In the genomic region with DNA sequence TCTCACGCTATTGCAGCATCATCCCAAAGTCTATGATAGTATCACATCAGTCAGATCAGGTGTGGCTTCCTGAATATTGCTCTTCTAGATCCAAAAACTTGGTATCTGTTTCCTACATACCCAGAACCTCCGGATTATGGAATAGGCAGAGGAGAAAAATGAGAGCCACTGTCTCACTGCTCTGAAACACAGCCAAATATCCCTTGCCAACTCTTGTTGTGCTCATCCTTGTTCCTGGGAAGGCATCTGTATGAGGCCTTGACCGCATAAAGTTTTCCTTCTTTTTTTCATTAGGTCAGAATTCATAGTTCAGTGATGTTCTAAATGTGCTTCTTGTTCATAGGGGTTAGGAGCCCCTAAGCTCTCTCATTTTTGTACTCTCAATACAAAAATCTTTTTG, we compare ENCODE assay signal across 31 mouse cellular contexts. TPM values are rescaled to one million over a fixed set of nuclear protein-coding genes. Genes with fewer than 3 reads are reported as not detected.
A peak's percentile ranks its signal among the peaks of the same experiment; 100 is the strongest.
DNase-seq lines count a peak whose midpoint lies in the region; TF ChIP-seq lines count a peak whose summit lies in the region.
"Had no signal": no experiment of that assay in that cellular context is flagged by ENCODE, and none has a peak within 500 bp of the region (broad histone marks: within the 10 kb centered on the region; RNA-seq: fewer than 3 reads in every experiment).

No protein-coding gene starts in this region.

- H3K4me3 ChIP-seq in layer of hippocampus, adult 2 months = no peak overlapping the region
- H3K4me3 ChIP-seq: forebrain, embryonic 10.5 days; forebrain, embryonic 13.5 days; hindbrain, embryonic 12.5 days; hindbrain, embryonic 15.5 days had no signal

- TF ChIP-seq CTCF in layer of hippocampus, adult 2 months (conservative IDR thresholded peaks at IDR 0.05) = no peak

- peak overlapping the region; percentile 87 for H3K27ac ChIP-seq in layer of hippocampus, adult 2 months
- H3K27ac ChIP-seq: forebrain, embryonic 10.5 days; forebrain, embryonic 13.5 days; hindbrain, embryonic 12.5 days; hindbrain, embryonic 15.5 days had no signal

- peak; percentile 52 for DNase-seq in adrenal gland, adult 2 months
- DNase-seq in adrenal gland, adult 18-20 months (ENCODE audit: low spot score in 2 of 2) = no peak
- no peak for DNase-seq in layer of hippocampus, adult 2 months (ENCODE audit: low spot score in 2 of 2)
- no peak for DNase-seq in layer of hippocampus, postnatal 10 days (ENCODE audit: low spot score in 2 of 2)
- peak; percentile 11 for DNase-seq in adrenal gland, postnatal 10 days
- no peak for DNase-seq in gastrocnemius, adult 8-10 months (ENCODE audit: low spot score in 2 of 2)
- no peak for DNase-seq in urinary bladder, postnatal 25 days (ENCODE audit: low spot score)
- DNase-seq: B cell, adult 2 months; cerebellum, adult 11 months; cerebellum, adult 8-10 months; gastrocnemius, postnatal 14 days; heart, adult 11 months had no signal

RNA-seq across cellular contexts. Expression of gene Palmd, which starts 37.8 kb away (rescaled TPM):
- total RNA-seq in adrenal gland, adult 2 months (2021) = 10 to 100 TPM; 38.3 to 67.9 TPM
- polyA plus RNA-seq in adrenal gland, adult 2 months (2012; rRNA removed) = 2.3 and 3.3 TPM in 2 replicates
- 10 to 100 TPM; 30.6 to 45.9 TPM for total RNA-seq in adrenal gland, adult 18-20 months (2021)
- 10 to 100 TPM; 30.2 TPM for total RNA-seq in layer of hippocampus, adult 2 months (2021)
- total RNA-seq in layer of hippocampus, postnatal 10 days (2021) = 10 to 100 TPM; 36.4 to 36.7 TPM
- total RNA-seq in adrenal gland, postnatal 10 days (2021) = 10 to 100 TPM; 59.5 to 68.1 TPM
- total RNA-seq in gastrocnemius, adult 8-10 months (2022) = 10 to 100 TPM; 15.3 to 24.1 (median 20.2) TPM
- total RNA-seq: CH12.LX; hematopoietic stem cell, adult 5-6 weeks had no signal
- polyA plus RNA-seq: G1E had no signal

RNA-seq across cellular contexts. Expression of gene 4930455H04Rik, which starts 38.6 kb away (rescaled TPM):
- not detected for total RNA-seq in adrenal gland, adult 2 months (2021)
- polyA plus RNA-seq in adrenal gland, adult 2 months (2012; rRNA removed) = not detected in 2 replicates
- total RNA-seq in adrenal gland, adult 18-20 months (2021) = under 1 TPM in 1 of 2 experiments, not detected in 1; 0.29 TPM
- total RNA-seq in layer of hippocampus, adult 2 months (2021) = not detected
- not detected for total RNA-seq in layer of hippocampus, postnatal 10 days (2021)
- under 1 TPM in 1 of 2 experiments, not detected in 1; 0.21 TPM for total RNA-seq in adrenal gland, postnatal 10 days (2021)
- under 1 TPM in 1 of 4 experiments, not detected in 3; 0.31 TPM for total RNA-seq in gastrocnemius, adult 8-10 months (2022)
- total RNA-seq: CH12.LX; G1E; gastrocnemius, adult 18-20 months; gastrocnemius, postnatal 4 days; heart, adult 8-10 months; heart, postnatal 25 days; hematopoietic stem cell, adult 5-6 weeks had no signal
- polyA plus RNA-seq: embryonic facial prominence, embryonic 11.5 days; embryonic facial prominence, embryonic 14.5 days; forebrain, embryonic 10.5 days; forebrain, embryonic 13.5 days; forebrain, embryonic 16.5 days; G1E; heart, embryonic 11.5 days; heart, embryonic 14.5 days; heart, postnatal 0 days; hindbrain, embryonic 12.5 days; hindbrain, embryonic 15.5 days; intestine, embryonic 14.5 days; intestine, postnatal 0 days had no signal

Comparison
In these comparisons a context has a peak if more than half of its experiments do, and no peak if none do; other contexts are left out.
1. DNase-seq: peak in adrenal gland, adult 2 months (single experiment) and adrenal gland, postnatal 10 days (single experiment); none in adrenal gland, adult 18-20 months (0 of 2), layer of hippocampus, adult 2 months (0 of 2), layer of hippocampus, postnatal 10 days (0 of 2), gastrocnemius, adult 8-10 months (0 of 2) and urinary bladder, postnatal 25 days (single experiment).